Mouse (Mus musculus) lung, embryonic 14.5 days (tissue): ENCODE measurements around the gene Olfr263. TPM values are rescaled to one million over a fixed set of nuclear protein-coding genes. Genes with fewer than 3 reads are reported as not detected.

Experiments
- ATAC-seq: fragments of 200-750 bp; cut with Nextera tagmentation; 2 replicates; pipeline ENCODE4 v1.8.0; 2017; ENCODE audit warnings: mild to moderate bottlenecking, moderate TSS enrichment, moderate library complexity; ENCODE audit not compliant: insufficient read depth
- DNase-seq: peaks from one replicate; pipeline ENCODE4 v3.0.0-alpha.2; 2015
- H3K27ac ChIP-seq: fragments of 300-500 bp; sonication (generic); 2 replicates; pipeline ENCODE4 v1.5.1; 2014; ENCODE audit warnings: low read depth, mild to moderate bottlenecking, moderate library complexity
- H3K27me3 ChIP-seq: fragments of 300-500 bp; sonication (generic); 2 replicates; pipeline ENCODE4 v1.6.1; 2014; ENCODE audit warnings: low read length, control low read depth; ENCODE audit not compliant: insufficient read depth
- H3K36me3 ChIP-seq: fragments of 300-500 bp; sonication (generic); 2 replicates; pipeline ENCODE4 v1.6.1; 2014; ENCODE audit warnings: control low read depth; ENCODE audit not compliant: insufficient read depth
- H3K4me1 ChIP-seq: fragments of 300-500 bp; sonication (generic); 2 replicates; pipeline ENCODE4 v1.6.1; 2014; ENCODE audit warnings: antibody characterized with exemption, control low read depth; ENCODE audit not compliant: insufficient read depth
- H3K4me2 ChIP-seq: fragments of 300-500 bp; sonication (generic); 2 replicates; pipeline ENCODE4 v1.6.1; 2014; ENCODE audit warnings: mild to moderate bottlenecking
- H3K4me3 ChIP-seq: fragments of 300-500 bp; sonication (generic); 2 replicates; pipeline ENCODE4 v1.5.1; 2014; ENCODE audit warnings: low read depth, low read length
- H3K9ac ChIP-seq: fragments of 300-500 bp; sonication (generic); 2 replicates; pipeline ENCODE4 v1.6.1; 2014
- H3K9me3 ChIP-seq: fragments of 300-500 bp; sonication (generic); 2 replicates; pipeline ENCODE4 v1.6.1; 2016; ENCODE audit warnings: low read depth, low read length, control low read depth
- CTCF ChIP-seq: IDR thresholded peaks from 2 replicates; pipeline ENCODE4 v1.5.1; 2016; ENCODE audit warnings: antibody characterized with exemption, low read depth
- WGBS: fragments of 180-500 bp; shearing (Covaris S2); extraction: QIAGEN DNeasy Blood & Tissue Kit; methylation state at CpG from one replicate; pipeline ENCODE4 v1.1.7; 2014; 5-methylcytosine and 5-hydroxymethylcytosine counted together
- polyA plus RNA-seq: library from polyadenylated mRNA; unstranded; fragments of >200 nt; fragmentation: Nextera tagmentation; extraction: Ambion mirVana; gene quantifications from 2 replicates; pipeline ENCODE4 v1.2.1, GENCODE M21; 2014

Gene Olfr263
- polyA plus RNA-seq, 1 experiment from 2014 or later, result not detected

- Histone ChIP-seq H3K4me3 (peak overlapping the region; percentile 57), H3K4me2 (peak overlapping the region; percentile 99), H3K4me1 (0 out of 2 replicates have a peak, but pooled peaks cover 6% of the 10 kb centered on the region), H3K27me3 (no peaks in the 10 kb centered on the region), H3K36me3 (no peaks in the 10 kb centered on the region), H3K9me3 (no peaks in the 10 kb centered on the region), H3K9ac (no peak overlapping the region), H3K27ac (0 out of 2 replicates have a peak overlapping the region, but pooled peaks have one; percentile 13)
- TF ChIP-seq CTCF, result no peak
- 42% methylated on average over 17 of the region's 17 CpGs for WGBS
- DNase-seq (peak; percentile 21), ATAC-seq (no peak)
These were observed 41.2 kb downstream of the Olfr263 start for GRCm38 (mm10) chr13:21170431-21171155.

GRCm38 (mm10) chr13:21171156-21171530 lies 41.7 kb downstream of the Olfr263 start:
- DNase-seq (peak; percentile 41), ATAC-seq (no peak)
- Histone ChIP-seq H3K9me3 (no peaks in the 10 kb centered on the region), H3K4me3 (peak overlapping the region; percentile 39), H3K9ac (no peak overlapping the region), H3K36me3 (no peaks in the 10 kb centered on the region), H3K4me1 (0 out of 2 replicates have a peak, but pooled peaks cover 6% of the 10 kb centered on the region), H3K27ac (0 out of 2 replicates have a peak overlapping the region, but pooled peaks have one; percentile 13), H3K4me2 (peak overlapping the region; percentile 99), H3K27me3 (no peaks in the 10 kb centered on the region)
- TF ChIP-seq CTCF, result no peak
- 8% methylated on average over 15 of the region's 15 CpGs for WGBS

GRCm38 (mm10) chr13:21171600-21172150 lies 42.2 kb downstream of the Olfr263 start:
- Histone ChIP-seq H3K9ac (peak overlapping the region; percentile 27), H3K9me3 (no peaks in the 10 kb centered on the region), H3K27ac (peak overlapping the region; percentile 2; the same call in 1 of the 2 replicates), H3K27me3 (no peaks in the 10 kb centered on the region), H3K36me3 (no peaks in the 10 kb centered on the region), H3K4me3 (peak overlapping the region; percentile 39), H3K4me1 (0 out of 2 replicates have a peak, but pooled peaks cover under 1% of the 10 kb centered on the region), H3K4me2 (peak overlapping the region; percentile 99)
- peak; percentile 87 for DNase-seq
- peak; percentile 44 for ATAC-seq
- TF ChIP-seq CTCF, result peak; percentile 51
- WGBS, result under 1% methylated on average over 12 of the region's 12 CpGs

GRCm38 (mm10) chr13:21172241-21173027 lies 43.0 kb downstream of the Olfr263 start:
- TF ChIP-seq CTCF, result no peak
- H3K4me2 ChIP-seq, result peak overlapping the region; percentile 99
- H3K36me3 ChIP-seq, result no peaks in the 10 kb centered on the region
- no peaks in the 10 kb centered on the region for H3K27me3 ChIP-seq
- H3K27ac ChIP-seq, result peak overlapping the region; percentile 81; the same call in 1 of the 2 replicates
- ATAC-seq, result peak; percentile 53
- DNase-seq, result peak; percentile 94
- no peak overlapping the region; the same call in 1 of the 2 replicates for H3K9ac ChIP-seq
- no peaks in the 10 kb centered on the region for H3K9me3 ChIP-seq
- 1% methylated on average over 16 of the region's 16 CpGs for WGBS
- no peaks in the 10 kb centered on the region for H3K4me1 ChIP-seq
- peak overlapping the region; percentile 39 for H3K4me3 ChIP-seq

GRCm38 (mm10) chr13:21173072-21173471 lies 43.6 kb downstream of the Olfr263 start:
- 0 out of 2 replicates have a peak, but pooled peaks have one; percentile 7 for TF ChIP-seq CTCF
- Histone ChIP-seq H3K4me3 (peak overlapping the region; percentile 39), H3K9ac (peak overlapping the region; percentile 36), H3K36me3 (no peaks in the 10 kb centered on the region), H3K27me3 (no peaks in the 10 kb centered on the region), H3K9me3 (no peaks in the 10 kb centered on the region), H3K27ac (peak overlapping the region; percentile 81), H3K4me1 (no peaks in the 10 kb centered on the region), H3K4me2 (peak overlapping the region; percentile 99)
- WGBS, result under 1% methylated on average over 11 of the region's 11 CpGs
- ATAC-seq, result peak; percentile 48
- DNase-seq, result peak; percentile 96

- DNase-seq, result no peak
- no peak overlapping the region for H3K9ac ChIP-seq
- H3K4me3 ChIP-seq, result no peak overlapping the region
- H3K36me3 ChIP-seq, result peaks cover 2% of the 10 kb centered on the region; the same call in 1 of the 2 replicates
- no peak for ATAC-seq
- no peak overlapping the region for H3K27ac ChIP-seq
- WGBS, result 75% methylated on average over 11 of the region's 11 CpGs
- H3K4me2 ChIP-seq, result no peak overlapping the region
- no peaks in the 10 kb centered on the region for H3K27me3 ChIP-seq
- H3K9me3 ChIP-seq, result no peaks in the 10 kb centered on the region
- no peak for TF ChIP-seq CTCF
- H3K4me1 ChIP-seq, result peaks cover 9% of the 10 kb centered on the region; the same call in 1 of the 2 replicates
These were observed 47.3 kb downstream of the Olfr263 start for GRCm38 (mm10) chr13:21176733-21177132.

- no peak overlapping the region for H3K4me3 ChIP-seq
- peaks cover 11% of the 10 kb centered on the region for H3K36me3 ChIP-seq
- TF ChIP-seq CTCF, result no peak
- no peak overlapping the region for H3K9ac ChIP-seq
- peak; percentile 52 for DNase-seq
- no peaks in the 10 kb centered on the region for H3K27me3 ChIP-seq
- no peak for ATAC-seq
- H3K4me1 ChIP-seq, result peaks cover 13% of the 10 kb centered on the region; the same call in 1 of the 2 replicates
- 45% methylated on average over 5 of the region's 5 CpGs for WGBS
- H3K4me2 ChIP-seq, result no peak overlapping the region
- H3K9me3 ChIP-seq, result no peaks in the 10 kb centered on the region
- no peak overlapping the region for H3K27ac ChIP-seq
These were observed 48.2 kb downstream of the Olfr263 start for GRCm38 (mm10) chr13:21177657-21178056.
